Mouse (Mus musculus) kidney, postnatal 0 days (tissue): Measurements from ENCODE around the gene Itga9. TPM values are rescaled to one million over a fixed set of nuclear protein-coding genes. Genes with fewer than 3 reads are reported as not detected.

Source experiments
- ATAC-seq: fragments of 200-750 bp; cut with Nextera tagmentation; replicated peaks from 2 replicates; pipeline ENCODE4 v1.8.0; 2017; ENCODE audit warnings: low read depth, moderate number of reproducible peaks, moderate TSS enrichment, moderate library complexity; ENCODE audit not compliant: low FRiP score
- DNase-seq: peaks from one replicate; pipeline ENCODE4 v3.0.0-alpha.2; 2016; ENCODE audit warnings: low spot score
- H3K27ac ChIP-seq: fragments of 300-500 bp; sonication (generic); 2 replicates; pipeline ENCODE4 v1.5.1; 2014; ENCODE audit warnings: mild to moderate bottlenecking
- H3K27me3 ChIP-seq: fragments of 300-500 bp; sonication (generic); 2 replicates; pipeline ENCODE4 v1.6.1; 2014; ENCODE audit warnings: low read length, mixed read lengths; ENCODE audit not compliant: insufficient read depth
- H3K36me3 ChIP-seq: fragments of 300-500 bp; sonication (generic); 2 replicates; pipeline ENCODE4 v1.6.1; 2014; ENCODE audit warnings: low read length, mixed read lengths; ENCODE audit not compliant: insufficient read depth
- H3K4me1 ChIP-seq: fragments of 300-500 bp; sonication (generic); replicated peaks from 2 replicates; pipeline ENCODE4 v1.6.1; 2014; ENCODE audit warnings: antibody characterized with exemption, low read length, mixed read lengths; ENCODE audit not compliant: insufficient read depth
- H3K4me2 ChIP-seq: fragments of 300-500 bp; sonication (generic); 2 replicates; pipeline ENCODE4 v1.6.1; 2014; ENCODE audit warnings: mild to moderate bottlenecking, low read length, moderate library complexity, mixed read lengths
- H3K4me3 ChIP-seq: fragments of 300-500 bp; sonication (generic); replicated peaks from 2 replicates; pipeline ENCODE4 v1.5.1; 2014; ENCODE audit warnings: low read depth, low read length
- H3K9ac ChIP-seq: fragments of 300-500 bp; sonication (generic); 2 replicates; pipeline ENCODE4 v1.6.1; 2014; ENCODE audit warnings: low read depth, low read length
- H3K9me3 ChIP-seq: fragments of 300-500 bp; sonication (generic); replicated peaks from 2 replicates; pipeline ENCODE4 v1.6.1; 2016; ENCODE audit warnings: low read length, inconsistent platforms, mixed read lengths
- CTCF ChIP-seq: IDR thresholded peaks from 2 replicates; pipeline ENCODE4 v1.5.1; 2016; ENCODE audit warnings: antibody characterized with exemption, low read depth, mild to moderate bottlenecking, moderate library complexity
- WGBS: fragments of 180-500 bp; shearing (Covaris S2); extraction: QIAGEN DNeasy Blood & Tissue Kit; methylation state at CpG from one replicate; pipeline ENCODE4 v1.1.7; 2014; 5-methylcytosine and 5-hydroxymethylcytosine counted together
- polyA plus RNA-seq: library from polyadenylated mRNA; unstranded; fragments of >200 nt; fragmentation: Nextera tagmentation; extraction: Ambion mirVana; gene quantifications from 2 replicates; pipeline ENCODE4 v1.2.1, GENCODE M21; 2015

The Itga9 gene
- polyA plus RNA-seq, 1 experiment from 2014 or later, result 23.2 TPM

- DNase-seq (no peak), ATAC-seq (no peak)
- Histone ChIP-seq H3K4me1 (peaks cover 7% of the 10 kb centered on the region), H3K4me2 (no peak overlapping the region), H3K27ac (no peak overlapping the region), H3K9ac (no peak overlapping the region), H3K36me3 (no peaks in the 10 kb centered on the region), H3K27me3 (no peaks in the 10 kb centered on the region), H3K9me3 (no peaks in the 10 kb centered on the region), H3K4me3 (no peak overlapping the region)
- TF ChIP-seq CTCF, result no peak
- 47% methylated on average over 3 of the region's 3 CpGs for WGBS
Observed at GRCm38 (mm10) chr9:118733601-118734000, 127.1 kb downstream of the Itga9 start.

- H3K4me1 ChIP-seq, result no peaks in the 10 kb centered on the region; the same call in 1 of the 2 replicates
- no peaks in the 10 kb centered on the region for H3K9me3 ChIP-seq
- H3K4me3 ChIP-seq, result no peak overlapping the region
- H3K4me2 ChIP-seq, result no peak overlapping the region
- H3K36me3 ChIP-seq, result no peaks in the 10 kb centered on the region
- ATAC-seq (no peak), DNase-seq (no peak)
- no peaks in the 10 kb centered on the region for H3K27me3 ChIP-seq
- H3K9ac ChIP-seq, result no peak overlapping the region
- TF ChIP-seq CTCF, result no peak
- 68% methylated on average over 2 of the region's 2 CpGs for WGBS
- 0 out of 2 replicates have a peak overlapping the region, but pooled peaks have one; percentile 6 for H3K27ac ChIP-seq
Observed at GRCm38 (mm10) chr9:118737124-118737523, 130.6 kb downstream of the Itga9 start.

GRCm38 (mm10) chr9:118737601-118738137 lies 131.2 kb downstream of the Itga9 start:
- H3K4me3 ChIP-seq, result no peak overlapping the region
- no peak overlapping the region for H3K4me2 ChIP-seq
- H3K27ac ChIP-seq, result 0 out of 2 replicates have a peak overlapping the region, but pooled peaks have one; percentile 6
- ATAC-seq (no peak), DNase-seq (no peak)
- no peaks in the 10 kb centered on the region for H3K27me3 ChIP-seq
- H3K36me3 ChIP-seq, result no peaks in the 10 kb centered on the region
- 35% methylated on average over 9 of the region's 9 CpGs for WGBS
- H3K9ac ChIP-seq, result no peak overlapping the region
- TF ChIP-seq CTCF, result no peak
- no peaks in the 10 kb centered on the region for H3K9me3 ChIP-seq
- no peaks in the 10 kb centered on the region; the same call in 1 of the 2 replicates for H3K4me1 ChIP-seq

- H3K9ac ChIP-seq, result no peak overlapping the region
- H3K4me2 ChIP-seq, result no peak overlapping the region
- no peak for DNase-seq
- WGBS, result 87% methylated on average over 5 of the region's 5 CpGs
- no peak overlapping the region for H3K27ac ChIP-seq
- no peaks in the 10 kb centered on the region for H3K27me3 ChIP-seq
- H3K4me3 ChIP-seq, result no peak overlapping the region
- TF ChIP-seq CTCF, result no peak
- no peak for ATAC-seq
- no peaks in the 10 kb centered on the region; the same call in 1 of the 2 replicates for H3K4me1 ChIP-seq
- H3K36me3 ChIP-seq, result no peaks in the 10 kb centered on the region
- no peaks in the 10 kb centered on the region for H3K9me3 ChIP-seq
Observed at GRCm38 (mm10) chr9:118738311-118738710, 131.8 kb downstream of the Itga9 start.

- H3K4me2 ChIP-seq, result no peak overlapping the region
- H3K27me3 ChIP-seq, result no peaks in the 10 kb centered on the region
- H3K4me3 ChIP-seq, result no peak overlapping the region
- WGBS, result 75% methylated on average over 3 of the region's 3 CpGs
- DNase-seq, result no peak
- no peaks in the 10 kb centered on the region for H3K36me3 ChIP-seq
- H3K9ac ChIP-seq, result no peak overlapping the region
- no peaks in the 10 kb centered on the region; the same call in 1 of the 2 replicates for H3K4me1 ChIP-seq
- H3K9me3 ChIP-seq, result no peaks in the 10 kb centered on the region
- H3K27ac ChIP-seq, result no peak overlapping the region
- TF ChIP-seq CTCF, result no peak
- no peak for ATAC-seq
Observed at GRCm38 (mm10) chr9:118739071-118739470, 132.6 kb downstream of the Itga9 start.

GRCm38 (mm10) chr9:118739659-118740058 lies 133.2 kb downstream of the Itga9 start:
- H3K9me3 ChIP-seq, result no peaks in the 10 kb centered on the region
- H3K4me1 ChIP-seq, result no peaks in the 10 kb centered on the region; the same call in 1 of the 2 replicates
- WGBS, result 75% methylated on average over 3 of the region's 3 CpGs
- no peak for TF ChIP-seq CTCF
- ATAC-seq (no peak), DNase-seq (no peak)
- H3K9ac ChIP-seq, result no peak overlapping the region
- no peak overlapping the region for H3K27ac ChIP-seq
- H3K4me3 ChIP-seq, result no peak overlapping the region
- no peaks in the 10 kb centered on the region for H3K27me3 ChIP-seq
- H3K4me2 ChIP-seq, result no peak overlapping the region
- no peaks in the 10 kb centered on the region for H3K36me3 ChIP-seq

GRCm38 (mm10) chr9:118741268-118741667 lies 134.8 kb downstream of the Itga9 start:
- Histone ChIP-seq H3K4me2 (no peak overlapping the region), H3K4me1 (no peaks in the 10 kb centered on the region; the same call in 1 of the 2 replicates), H3K9ac (no peak overlapping the region), H3K36me3 (no peaks in the 10 kb centered on the region), H3K4me3 (no peak overlapping the region), H3K27ac (no peak overlapping the region), H3K9me3 (no peaks in the 10 kb centered on the region), H3K27me3 (no peaks in the 10 kb centered on the region)
- no peak for TF ChIP-seq CTCF
- ATAC-seq, result no peak
- 79% methylated on average over 9 of the region's 9 CpGs for WGBS
- no peak for DNase-seq
